Mouse (Mus musculus) G1E (cell line): ENCODE results near the gene Myl4. TPM values are rescaled to one million over a fixed set of nuclear protein-coding genes. Genes with fewer than 3 reads are reported as not detected.

Source experiments
- ATAC-seq: 2 replicates; pipeline ENCODE4 v1.8.0; 2016; ENCODE audit warnings: mild to moderate bottlenecking; ENCODE audit not compliant: insufficient number of reproducible peaks, poor library complexity, low FRiP score, severe bottlenecking; ENCODE audit errors: extremely low read depth
- DNase-seq: peaks from one replicate; pipeline ENCODE4 v3.0.0; 2012; ENCODE audit warnings: low spot score
- H3K27me3 ChIP-seq: 2 replicates; pipeline ENCODE4 v1.6.1; 2012; ENCODE audit warnings: mild to moderate bottlenecking, low read length, inconsistent platforms; ENCODE audit not compliant: insufficient read depth
- H3K36me3 ChIP-seq: replicated peaks from 2 replicates; pipeline ENCODE3; 2012; ENCODE audit warnings: mild to moderate bottlenecking, inconsistent platforms
- H3K4me1 ChIP-seq: 2 replicates; pipeline ENCODE4 v1.6.1; 2012; ENCODE audit warnings: low read depth, low read length, inconsistent platforms, mixed read lengths; ENCODE audit not compliant: insufficient read depth
- H3K4me3 ChIP-seq: 2 replicates; pipeline ENCODE4 v1.5.1; 2012; ENCODE audit warnings: low read depth, mild to moderate bottlenecking, inconsistent platforms, low read length, moderate library complexity, mixed read lengths
- H3K9me3 ChIP-seq: replicated peaks from 2 replicates; pipeline ENCODE4 v1.6.1; 2012; ENCODE audit warnings: inconsistent platforms
- CTCF ChIP-seq: IDR thresholded peaks from 2 replicates; pipeline ENCODE4 v1.5.1; 2012; ENCODE audit warnings: low read depth, low read length, inconsistent platforms, mixed read lengths
- GATA1 ChIP-seq: IDR thresholded peaks from 2 replicates; pipeline ENCODE4 v1.6.1; 2012; ENCODE audit warnings: borderline replicate concordance, low read length, inconsistent platforms, mixed read lengths
- GATA2 ChIP-seq: IDR thresholded peaks from 2 replicates; pipeline ENCODE4 v1.6.1; 2012; ENCODE audit warnings: low read depth, low read length, inconsistent platforms, borderline replicate concordance
- POLR2AphosphoS5 ChIP-seq: IDR thresholded peaks from 2 replicates; pipeline ENCODE4 v1.6.1; 2012; ENCODE audit warnings: low read depth, low read length, inconsistent platforms; ENCODE audit not compliant: insufficient replicate concordance
- TAL1 ChIP-seq: conservative IDR thresholded peaks from 2 replicates; pipeline ENCODE4 v1.6.1; 2012; ENCODE audit warnings: low read depth, low read length, inconsistent platforms, mixed read lengths
- polyA plus RNA-seq: library from polyadenylated mRNA; stranded (reverse); fragments of >175 nt; gene quantifications from 2 replicates; pipeline ENCODE4 v1.2.3, GENCODE M21; 2012
- total RNA-seq, 2 experiments: library from RNA; stranded (forward) in 1 of 2; stranded (reverse) in 1 of 2; fragments of 200-1000 nt in 1 of 2; fragments of >200 nt in 1 of 2; fragmentation: Nextera tagmentation in 1 of 2; gene quantifications; 2 replicates each; pipeline ENCODE4 v1.2.3; 2014 to 2017

Gene Myl4
- total and polyA plus RNA-seq, 3 experiments = 0.38 TPM; not detected in 2

DNA sequence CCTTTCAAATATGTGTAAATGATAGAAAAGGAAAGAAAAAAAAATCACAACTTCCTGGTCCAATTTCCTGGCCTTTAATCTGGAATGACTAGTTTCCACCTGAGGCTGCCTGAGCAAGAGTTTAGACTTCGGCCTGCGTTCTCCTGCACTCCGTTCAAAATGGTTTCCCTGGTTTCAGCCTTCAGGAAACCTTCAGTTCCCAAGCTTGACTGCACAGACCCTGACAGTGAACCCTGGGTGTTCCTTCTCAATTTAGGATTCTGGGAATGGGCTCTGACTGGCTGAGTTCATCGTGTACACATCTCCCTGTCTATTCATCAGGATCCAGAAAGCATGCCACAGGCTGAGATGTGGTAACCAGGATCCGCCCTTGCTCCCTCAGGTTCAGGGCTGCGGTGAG, 53.7 kb downstream of the Myl4 start:
- H3K27me3 ChIP-seq = peaks cover 71% of the 10 kb centered on the region

DNA sequence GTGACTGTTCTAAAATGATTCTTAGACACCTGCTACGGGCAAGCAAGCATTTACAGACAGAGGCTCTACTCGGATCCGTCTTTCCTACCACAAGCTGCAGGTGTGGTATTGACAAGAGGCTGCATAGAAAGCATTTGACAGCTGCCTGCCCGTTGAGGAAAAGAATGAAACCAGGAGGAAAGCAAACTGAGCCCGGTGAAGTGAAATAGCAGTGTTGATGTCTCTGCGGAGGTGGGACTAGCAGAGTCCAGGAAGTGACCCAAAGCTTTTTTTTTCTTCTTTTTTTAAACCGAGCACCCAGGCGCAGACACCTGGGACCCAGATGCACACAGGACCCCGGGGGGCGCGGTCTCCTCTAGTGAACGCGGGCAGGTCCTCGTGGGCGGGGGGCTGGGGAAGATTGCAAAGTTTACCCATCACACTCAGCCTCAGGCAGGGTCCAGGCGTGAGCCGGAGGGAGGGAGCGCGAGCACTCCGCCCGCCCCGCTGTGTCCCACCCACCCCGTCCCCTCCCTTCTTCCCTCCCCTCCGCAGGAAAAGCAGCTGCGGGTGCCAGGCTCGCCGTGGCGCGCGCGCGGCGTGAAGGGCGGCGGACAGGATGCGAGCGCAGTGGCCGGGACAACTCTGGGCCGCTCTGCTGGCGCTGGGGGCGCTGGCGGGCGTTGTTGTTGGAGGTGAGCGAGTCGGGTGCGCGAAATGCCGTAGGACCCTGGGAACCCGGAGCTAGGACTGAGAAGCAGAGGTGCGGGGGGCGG, 57.2 kb downstream of the Myl4 start, which contains the start of gene Itgb3:
Itgb3 (plus strand) TSS at position 510 of the 755 bp plus-strand sequence.
- TF ChIP-seq TAL1 (no peak), GATA1 (no peak), POLR2AphosphoS5 (no peak), GATA2 (no peak), CTCF (no peak)
- DNase-seq = no peak
- Histone ChIP-seq H3K4me1 (peaks cover 63% of the 10 kb centered on the region), H3K4me3 (peak within 1 kb of the TSS; percentile 70), H3K9me3 (no peaks in the 10 kb centered on the region), H3K36me3 (no peaks in the 10 kb centered on the region), H3K27me3 (peaks cover 55% of the 10 kb centered on the region)
- ATAC-seq = no peak

More for the DNA sequence above, 53.7 kb downstream of the Myl4 start:
- ATAC-seq (no peak), DNase-seq (no peak)
- no peak for TF ChIP-seq CTCF
- TF ChIP-seq POLR2AphosphoS5 = no peak
- TF ChIP-seq TAL1 = no peak
- TF ChIP-seq GATA2 = no peak
- H3K4me3 ChIP-seq = no peak overlapping the region
- H3K4me1 ChIP-seq = peaks cover 35% of the 10 kb centered on the region
- H3K9me3 ChIP-seq = no peaks in the 10 kb centered on the region
- no peaks in the 10 kb centered on the region for H3K36me3 ChIP-seq

DNA sequence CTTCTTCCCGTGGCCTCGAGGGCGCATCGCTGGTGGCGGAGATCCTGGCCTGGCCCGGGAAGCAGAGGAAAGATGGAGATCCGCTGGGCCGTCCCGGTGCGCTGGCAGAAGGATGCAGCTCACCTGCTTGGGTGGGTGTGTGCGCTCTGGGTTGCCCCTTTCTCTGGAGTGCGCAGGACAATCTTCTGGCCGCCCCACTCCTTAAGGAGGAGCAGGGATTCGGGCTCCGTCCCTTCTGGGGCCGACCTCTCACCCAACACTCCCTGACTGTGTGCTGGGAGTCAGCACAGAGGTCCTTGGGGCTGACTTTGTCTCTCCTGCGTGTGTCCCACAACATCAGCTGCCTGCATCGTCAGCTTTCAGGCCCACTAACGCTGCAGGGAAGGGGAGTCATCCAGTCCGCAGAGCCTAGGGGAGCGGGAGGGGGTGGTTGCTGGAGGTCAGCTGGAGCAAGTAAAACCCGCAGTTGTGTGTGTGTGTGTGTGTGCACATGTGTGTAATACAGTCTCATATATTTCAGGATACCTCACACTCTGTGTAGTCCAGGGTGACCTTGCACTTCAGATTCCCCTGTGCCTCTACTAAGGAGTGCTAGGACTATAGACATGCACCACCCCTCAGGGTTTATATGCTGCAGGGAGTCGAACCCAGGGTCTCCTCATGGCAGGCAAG, 57.9 kb downstream of the Myl4 start:
- Histone ChIP-seq H3K36me3 (no peaks in the 10 kb centered on the region), H3K4me3 (peak overlapping the region; percentile 70), H3K27me3 (peaks cover 53% of the 10 kb centered on the region), H3K4me1 (peaks cover 69% of the 10 kb centered on the region), H3K9me3 (no peaks in the 10 kb centered on the region)
- DNase-seq (no peak), ATAC-seq (no peak)
- TF ChIP-seq POLR2AphosphoS5 = no peak
- TF ChIP-seq GATA1 = no peak

DNA sequence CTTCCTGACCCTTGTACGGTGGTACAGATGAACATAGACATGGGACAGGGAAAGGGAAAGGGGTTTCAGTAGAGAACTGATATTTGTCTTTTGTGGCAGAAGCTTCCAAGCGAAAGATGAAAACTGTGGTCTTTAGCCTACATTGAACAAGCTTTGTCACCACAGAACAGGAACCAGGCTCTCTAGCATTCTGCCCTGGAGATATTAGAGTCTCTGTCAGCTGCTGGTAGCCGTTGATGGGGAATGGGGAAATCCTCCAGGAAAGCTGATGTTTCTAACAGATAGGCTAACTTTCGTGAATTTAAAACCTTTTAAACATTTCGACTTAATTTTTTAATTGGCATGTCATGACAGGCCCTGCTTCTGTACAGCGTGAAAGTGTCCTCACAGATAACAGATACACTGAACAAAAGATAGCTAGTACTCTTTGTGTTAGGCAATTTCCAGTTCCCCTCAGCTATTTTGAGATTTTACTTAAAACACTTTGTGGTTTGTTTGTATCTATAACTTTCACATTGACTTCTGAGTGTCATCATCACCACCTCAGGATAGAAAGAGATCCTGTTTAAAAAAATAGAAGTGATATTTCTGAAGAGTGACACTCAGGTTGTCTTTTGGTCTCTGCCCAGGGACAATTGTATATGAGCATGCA, 58.7 kb downstream of the Myl4 start:
- peak; percentile 57 for ATAC-seq
- H3K4me3 ChIP-seq = no peak overlapping the region; the same call in 1 of the 2 replicates
- TF ChIP-seq POLR2AphosphoS5 (no peak), TAL1 (peak; percentile 52), GATA1 (no peak), CTCF (no peak), GATA2 (no peak)
- peaks cover 77% of the 10 kb centered on the region for H3K4me1 ChIP-seq
- peaks cover 52% of the 10 kb centered on the region for H3K27me3 ChIP-seq
- H3K9me3 ChIP-seq = no peaks in the 10 kb centered on the region
- H3K36me3 ChIP-seq = no peaks in the 10 kb centered on the region
- no peak for DNase-seq

DNA sequence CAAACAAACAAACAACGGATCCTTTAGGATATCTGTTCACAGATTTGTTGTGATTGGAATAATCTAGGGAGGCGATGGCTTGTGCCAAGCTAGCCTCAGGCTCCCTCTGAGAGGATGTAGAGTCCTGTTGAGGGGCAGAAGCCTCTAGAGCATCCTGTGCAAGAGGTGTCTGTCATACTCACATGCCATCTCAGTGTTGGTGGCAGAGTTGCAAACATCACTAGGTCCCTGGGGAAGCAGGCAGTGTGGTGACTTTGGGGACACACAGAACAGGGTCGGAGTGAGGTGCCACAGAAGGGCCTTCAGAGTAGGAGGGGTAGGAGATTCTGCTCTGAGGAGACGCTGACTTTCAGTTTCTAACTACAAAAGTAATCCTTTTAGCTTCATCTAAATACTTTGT, 59.3 kb downstream of the Myl4 start:
- Histone ChIP-seq H3K9me3 (no peaks in the 10 kb centered on the region), H3K36me3 (no peaks in the 10 kb centered on the region), H3K27me3 (peaks cover 46% of the 10 kb centered on the region), H3K4me1 (peaks cover 82% of the 10 kb centered on the region), H3K4me3 (peak overlapping the region; percentile 45; the same call in 1 of the 2 replicates)
- DNase-seq (no peak), ATAC-seq (no peak)
- TF ChIP-seq TAL1 (no peak), POLR2AphosphoS5 (no peak), CTCF (no peak), GATA2 (no peak), GATA1 (no peak)

DNA sequence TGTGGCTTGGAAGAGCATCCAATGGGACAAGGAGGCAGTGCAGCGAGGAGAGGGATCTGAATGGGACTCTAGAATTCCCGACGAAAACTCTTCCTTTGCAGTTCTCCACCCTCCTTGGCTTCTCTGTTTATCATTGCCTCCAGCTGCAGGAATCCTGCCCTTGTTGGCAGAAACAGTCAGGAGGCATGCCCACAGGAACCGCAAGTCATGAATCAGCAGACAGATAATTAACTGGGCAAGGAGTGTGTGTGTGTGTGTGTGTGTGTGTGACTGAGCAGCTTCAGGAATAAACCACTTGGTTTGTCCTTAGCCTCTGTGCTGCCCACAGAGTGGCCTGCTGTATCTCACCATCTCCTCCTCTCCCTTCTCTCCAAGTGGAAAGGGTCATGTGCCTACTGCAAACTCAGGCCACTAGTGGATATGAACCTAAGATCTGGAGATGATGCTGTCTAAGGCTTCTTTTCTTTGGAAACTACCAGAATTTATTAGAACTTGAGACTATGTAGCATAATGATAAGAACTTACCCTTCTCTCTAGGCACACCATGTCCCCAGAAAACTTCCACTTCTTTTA, 61.2 kb downstream of the Myl4 start:
- ATAC-seq = peak; percentile 56
- DNase-seq = no peak
- Histone ChIP-seq H3K36me3 (no peaks in the 10 kb centered on the region), H3K4me3 (peak overlapping the region; percentile 41; the same call in 1 of the 2 replicates), H3K27me3 (peaks cover 39% of the 10 kb centered on the region), H3K4me1 (peaks cover 94% of the 10 kb centered on the region), H3K9me3 (no peaks in the 10 kb centered on the region; the same call in 1 of the 2 replicates)
- no peak for TF ChIP-seq POLR2AphosphoS5
- TF ChIP-seq TAL1 = peak; percentile 84
